27 mouse cellular contexts compared by ENCODE assay signal in the genomic region with DNA sequence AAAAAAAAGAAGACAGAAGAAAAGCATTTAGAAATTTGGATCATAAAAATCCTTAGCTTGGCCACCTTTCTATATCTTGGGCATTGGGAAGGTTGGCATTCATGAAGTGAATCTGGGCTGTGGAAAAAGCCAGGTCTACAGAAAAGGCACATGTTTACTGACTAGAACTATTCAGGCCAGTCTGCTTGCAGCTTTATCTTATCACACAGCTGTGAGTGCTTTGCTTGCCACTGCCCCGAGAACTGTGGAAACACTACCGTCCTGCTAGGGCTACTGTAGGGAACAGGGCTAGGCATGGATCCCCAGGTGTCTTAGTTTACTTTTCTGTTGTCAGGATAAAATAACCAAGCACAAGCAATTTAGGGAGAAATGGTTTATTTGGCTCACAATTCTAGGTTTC.
DNase-seq lines count a peak whose midpoint lies in the region; ATAC-seq and TF ChIP-seq lines count a peak whose summit lies in the region.
"Had no signal": no experiment of that assay in that cellular context is flagged by ENCODE, and none has a peak within 500 bp of the region (broad histone marks: within the 10 kb centered on the region; RNA-seq: fewer than 3 reads in every experiment).

No protein-coding gene starts in this region.

- no peak for TF ChIP-seq RAD21 in MEL (IDR thresholded peaks at IDR 0.05; ENCODE audit: low read depth, low read length)

- DNase-seq in heart, adult 9 months (ENCODE audit: low spot score in 2 of 2) = peak; percentile 1 to 3
- no peak for DNase-seq in heart, adult 8-10 months (ENCODE audit: low spot score)
- DNase-seq in MEL (ENCODE audit: low read depth, low spot score) = peak; percentile 61
- no peak for DNase-seq in liver, postnatal 0 days
- no peak for DNase-seq in testis, postnatal 14 days (ENCODE audit: low spot score)
- no peak for DNase-seq in frontal cortex, adult 2 months (ENCODE audit: extremely low spot score in 1 of 2, low spot score in 1 of 2)
- DNase-seq: adrenal gland, postnatal 25 days; cerebellum, adult 18-20 months; cerebellum, postnatal 10 days; gastrocnemius, postnatal 25 days; kidney, adult 18-20 months; kidney, postnatal 36 days; left cerebral cortex, postnatal 4 days; lung, embryonic 14.5 days; right cerebral cortex, adult 18-20 months; spleen, adult 18-20 months; thymus, adult 18-20 months; thymus, postnatal 36 days had no signal

- no peak overlapping the region for H3K4me2 ChIP-seq in liver, embryonic 12.5 days
- H3K4me2 ChIP-seq in liver, postnatal 0 days (ENCODE audit: low read depth, low read length) = no peak overlapping the region
- H3K4me2 ChIP-seq: forebrain, embryonic 13.5 days; kidney, embryonic 15.5 days; lung, embryonic 14.5 days; midbrain, embryonic 12.5 days; neural tube, embryonic 12.5 days had no signal

- ATAC-seq in liver, embryonic 12.5 days = peak; percentile 75
- ATAC-seq in liver, postnatal 0 days = peak; percentile 56; the same call in 1 of the 2 replicates
- ATAC-seq: forebrain, embryonic 13.5 days; hindbrain, embryonic 16.5 days had no signal

- H3K36me3 ChIP-seq in MEL (ENCODE audit: control insufficient read depth in 1 of 2, insufficient read depth in 2 of 2, low read length in 2 of 2) = peaks cover 0 to 47% of the 10 kb centered on the region in 2 experiments; a peak in 2 of 4 replicates
- no peaks in the 10 kb centered on the region for H3K36me3 ChIP-seq in liver, embryonic 12.5 days
- no peaks in the 10 kb centered on the region for H3K36me3 ChIP-seq in liver, postnatal 0 days (replicated peaks; ENCODE audit: insufficient read depth, low read length)
- H3K36me3 ChIP-seq: G1E; kidney, embryonic 15.5 days; midbrain, embryonic 12.5 days; neural tube, embryonic 12.5 days had no signal

- no peak overlapping the region for H3K9ac ChIP-seq in MEL (ENCODE audit: control insufficient read depth, low read depth, low read length, poor library complexity, severe bottlenecking)
- H3K9ac ChIP-seq in liver, embryonic 12.5 days = no peak overlapping the region
- H3K9ac ChIP-seq in liver, postnatal 0 days (replicated peaks) = no peak overlapping the region
- H3K9ac ChIP-seq: forebrain, embryonic 13.5 days; kidney, embryonic 15.5 days; lung, embryonic 14.5 days; midbrain, embryonic 12.5 days; neural tube, embryonic 12.5 days had no signal

- peaks cover 26 to 53% of the 10 kb centered on the region in 2 experiments for H3K4me1 ChIP-seq in MEL (ENCODE audit: control insufficient read depth in 1 of 2, insufficient read depth in 2 of 2, low read length in 2 of 2)
- peaks cover 38% of the 10 kb centered on the region for H3K4me1 ChIP-seq in liver, embryonic 12.5 days
- H3K4me1 ChIP-seq in liver, postnatal 0 days (ENCODE audit: insufficient read depth) = 0 out of 2 replicates have a peak, but pooled peaks cover 2% of the 10 kb centered on the region
- H3K4me1 ChIP-seq: forebrain, embryonic 13.5 days; kidney, embryonic 15.5 days; midbrain, embryonic 12.5 days; neural tube, embryonic 12.5 days had no signal

- H3K79me2 ChIP-seq in MEL (ENCODE audit: control insufficient read depth, insufficient read depth, low read length, poor library complexity) = no peaks in the 10 kb centered on the region; the same call in 1 of the 2 replicates

- H3K9me3 ChIP-seq in MEL (replicated peaks; ENCODE audit: insufficient read depth, low read length) = no peaks in the 10 kb centered on the region
- no peaks in the 10 kb centered on the region for H3K9me3 ChIP-seq in liver, embryonic 12.5 days (replicated peaks)
- H3K9me3 ChIP-seq in liver, postnatal 0 days (ENCODE audit: low read length) = no peaks in the 10 kb centered on the region
- H3K9me3 ChIP-seq: forebrain, embryonic 13.5 days; G1E; kidney, embryonic 15.5 days; midbrain, embryonic 12.5 days; neural tube, embryonic 12.5 days had no signal

- H3K27ac ChIP-seq in MEL (ENCODE audit: control insufficient read depth, low read depth, low read length) = peak overlapping the region; percentile 48
- H3K27ac ChIP-seq in liver, embryonic 12.5 days = no peak overlapping the region
- no peak overlapping the region for H3K27ac ChIP-seq in liver, postnatal 0 days (ENCODE audit: low read depth)
- H3K27ac ChIP-seq: forebrain, embryonic 13.5 days; kidney, embryonic 15.5 days; layer of hippocampus, adult 2 months; midbrain, embryonic 12.5 days; neural tube, embryonic 12.5 days had no signal

- no peak overlapping the region for H3K4me3 ChIP-seq in MEL (ENCODE audit: control insufficient read depth in 1 of 2, insufficient read depth in 1 of 2, low read depth in 2 of 2, low read length in 2 of 2)
- no peak overlapping the region for H3K4me3 ChIP-seq in liver, embryonic 12.5 days
- no peak overlapping the region for H3K4me3 ChIP-seq in liver, postnatal 0 days (ENCODE audit: low read depth, low read length)
- H3K4me3 ChIP-seq: forebrain, embryonic 13.5 days; kidney, embryonic 15.5 days; layer of hippocampus, adult 2 months; midbrain, embryonic 12.5 days; myocyte; neural tube, embryonic 12.5 days had no signal

- TF ChIP-seq CTCF in MEL (IDR thresholded peaks at IDR 0.05 in 2 of 3, conservative IDR thresholded peaks at IDR 0.05 in 1 of 3; ENCODE audit: control insufficient read depth in 1 of 3, insufficient read depth in 1 of 3, low read depth in 2 of 3, low read length in 3 of 3, poor library complexity in 1 of 3, severe bottlenecking in 1 of 3) = no peak
- TF ChIP-seq CTCF in liver, postnatal 0 days (IDR thresholded peaks at IDR 0.05; ENCODE audit: low read depth) = no peak

- 27% methylated on average over 2 of the region's 2 CpGs for WGBS in liver, embryonic 12.5 days (ENCODE audit: insufficient replicate concordance)
- 26% methylated on average over 2 of the region's 2 CpGs for WGBS in liver, postnatal 0 days (ENCODE audit: insufficient replicate concordance)

- TF ChIP-seq EP300 in MEL (IDR thresholded peaks at IDR 0.05; ENCODE audit: low read depth in 1 of 2, low read length in 2 of 2) = peak; percentile 75 to 80
- TF ChIP-seq EP300 in liver, postnatal 0 days (IDR thresholded peaks at IDR 0.05; ENCODE audit: low read depth) = peak; percentile 40; the same call in 1 of the 2 replicates

- no peaks in the 10 kb centered on the region for H3K27me3 ChIP-seq in MEL (ENCODE audit: control insufficient read depth in 1 of 2, insufficient read depth in 2 of 2, low read length in 2 of 2)
- no peaks in the 10 kb centered on the region for H3K27me3 ChIP-seq in liver, embryonic 12.5 days (replicated peaks)
- H3K27me3 ChIP-seq in liver, postnatal 0 days (ENCODE audit: insufficient read depth, low read length) = no peaks in the 10 kb centered on the region
- H3K27me3 ChIP-seq: forebrain, embryonic 13.5 days; kidney, embryonic 15.5 days; midbrain, embryonic 12.5 days; neural tube, embryonic 12.5 days had no signal

- TF ChIP-seq POLR2A in MEL (IDR thresholded peaks at IDR 0.05; ENCODE audit: control insufficient read depth in 1 of 2, insufficient read depth in 1 of 2, low read depth in 1 of 2, low read length in 2 of 2, poor library complexity in 1 of 2) = no peak

TF ChIP-seq in MEL, 35 proteins besides CTCF, POLR2A, EP300 and RAD21 (continues in another document):
- no peak for TF ChIP-seq HCFC1 (IDR thresholded peaks at IDR 0.05; ENCODE audit: low read depth, low read length)
- no peak for TF ChIP-seq ELF1 (IDR thresholded peaks at IDR 0.05; ENCODE audit: low read depth, low read length)
- no peak for TF ChIP-seq UBTF (IDR thresholded peaks at IDR 0.05; ENCODE audit: borderline replicate concordance, insufficient read depth, low read depth, low read length)
- no peak for TF ChIP-seq POLR2AphosphoS5 (IDR thresholded peaks at IDR 0.05; ENCODE audit: borderline replicate concordance, low read depth, low read length)
- peak; percentile 66 for TF ChIP-seq SIN3A (IDR thresholded peaks at IDR 0.05; ENCODE audit: low read length)
- TF ChIP-seq ZNF384 (IDR thresholded peaks at IDR 0.05; ENCODE audit: low read depth, low read length) = no peak
- no peak for TF ChIP-seq USF2 (IDR thresholded peaks at IDR 0.05; ENCODE audit: borderline replicate concordance in 1 of 2, insufficient read depth in 1 of 2, low read depth in 1 of 2, low read length in 2 of 2)
- no peak for TF ChIP-seq POLR2AphosphoS2 (IDR thresholded peaks at IDR 0.05; ENCODE audit: low read length)
- peak; percentile 30; the same call in 1 of the 2 replicates for TF ChIP-seq BHLHE40 (IDR thresholded peaks at IDR 0.05; ENCODE audit: borderline replicate concordance, low read depth, low read length)
- TF ChIP-seq CHD2 (IDR thresholded peaks at IDR 0.05; ENCODE audit: low read length) = no peak
- peak; percentile 62; the same call in 1 of the 2 replicates for TF ChIP-seq MXI1 (IDR thresholded peaks at IDR 0.05; ENCODE audit: low read depth, low read length)
- no peak for TF ChIP-seq MEF2A (IDR thresholded peaks at IDR 0.05; ENCODE audit: extremely low read depth, insufficient replicate concordance, low read depth, low read length, poor library complexity, severe bottlenecking)
- no peak for TF ChIP-seq MYB (IDR thresholded peaks at IDR 0.05; ENCODE audit: low read depth, low read length)
- peak; percentile 76 for TF ChIP-seq MYC (IDR thresholded peaks at IDR 0.05; ENCODE audit: low read depth, low read length)
- peak; percentile 90 for TF ChIP-seq TAL1 (IDR thresholded peaks at IDR 0.05; ENCODE audit: low read length)
- TF ChIP-seq MAX (IDR thresholded peaks at IDR 0.05; ENCODE audit: low read length) = peak; percentile 62
- no peak for TF ChIP-seq KAT2A (conservative IDR thresholded peaks at IDR 0.05; ENCODE audit: low read depth, low read length)
- TF ChIP-seq JUND (IDR thresholded peaks at IDR 0.05; ENCODE audit: low read depth, low read length) = no peak
- no peak for TF ChIP-seq USF1 (IDR thresholded peaks at IDR 0.05; ENCODE audit: low read depth, low read length)
- TF ChIP-seq GATA1 (IDR thresholded peaks at IDR 0.05; ENCODE audit: low read depth, low read length) = peak; percentile 93
- TF ChIP-seq ZKSCAN1 (IDR thresholded peaks at IDR 0.05; ENCODE audit: low read depth, low read length) = no peak
- no peak for TF ChIP-seq NRF1 (IDR thresholded peaks at IDR 0.05; ENCODE audit: insufficient read depth, low read depth, low read length, poor library complexity, severe bottlenecking)
- TF ChIP-seq SMC3 (IDR thresholded peaks at IDR 0.05; ENCODE audit: low read depth, low read length) = no peak
- no peak for TF ChIP-seq MAZ (IDR thresholded peaks at IDR 0.05; ENCODE audit: low read depth, low read length)
- no peak for TF ChIP-seq MAFK (IDR thresholded peaks at IDR 0.05; ENCODE audit: borderline replicate concordance, low read depth, low read length)
- TF ChIP-seq RCOR1 (IDR thresholded peaks at IDR 0.05; ENCODE audit: low read depth, low read length) = peak; percentile 83
- TF ChIP-seq ZC3H11A (IDR thresholded peaks at IDR 0.05; ENCODE audit: low read depth, low read length) = no peak
- TF ChIP-seq E2F4 (IDR thresholded peaks at IDR 0.05; ENCODE audit: borderline replicate concordance, low read depth, low read length) = no peak
- TF ChIP-seq TCF12 (IDR thresholded peaks at IDR 0.05; ENCODE audit: low read depth, low read length) = peak; percentile 86

Comparison
In these comparisons a context has a peak if more than half of its experiments do, and no peak if none do; other contexts are left out.
1. DNase-seq: peak in heart, adult 9 months (2 of 2) and MEL (single experiment); none in heart, adult 8-10 months (single experiment), liver, postnatal 0 days (single experiment), testis, postnatal 14 days (single experiment) and frontal cortex, adult 2 months (0 of 2).